Mouse (Mus musculus): ENCODE measurements at regions not wholly inside any gene's neighbourhood (a gene's known extent, or its start where the extent isn't known, plus 50 kb on each side); places are given as distances from the start of the nearest gene placed in this dataset.
A peak's percentile ranks its signal among the peaks of the same experiment; 100 is the strongest.

DNA sequence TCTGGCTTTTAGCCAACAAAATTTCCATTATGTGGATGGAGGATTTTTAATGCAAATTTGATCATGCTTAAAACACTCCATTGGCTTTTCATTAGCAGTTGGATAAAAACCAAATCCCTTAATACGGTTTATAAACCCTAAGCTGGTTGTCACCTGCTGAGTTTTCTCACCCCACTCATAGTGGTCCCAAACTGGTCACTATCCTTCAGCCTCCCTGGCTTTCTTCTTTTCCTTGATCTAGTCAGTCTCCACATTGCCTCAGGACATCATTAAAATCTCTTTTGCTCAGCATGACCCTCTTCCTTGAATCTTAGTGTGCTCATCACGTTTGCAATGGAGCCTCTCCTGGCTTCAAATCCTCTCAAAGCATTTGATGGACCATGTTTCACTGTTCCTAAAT lies 340.9 kb upstream of the Cntn3 start:
- TF ChIP-seq CTCF (IDR thresholded peaks at IDR 0.05; ENCODE audit: borderline replicate concordance, extremely low read depth, insufficient read depth, insufficient read length) (no peak), POLR2A (IDR thresholded peaks at IDR 0.05; ENCODE audit: borderline replicate concordance, extremely low read depth, insufficient read depth, insufficient read length, poor library complexity, severe bottlenecking) (no peak)
- peak; percentile 58 for DNase-seq (ENCODE audit: low read depth)

DNA sequence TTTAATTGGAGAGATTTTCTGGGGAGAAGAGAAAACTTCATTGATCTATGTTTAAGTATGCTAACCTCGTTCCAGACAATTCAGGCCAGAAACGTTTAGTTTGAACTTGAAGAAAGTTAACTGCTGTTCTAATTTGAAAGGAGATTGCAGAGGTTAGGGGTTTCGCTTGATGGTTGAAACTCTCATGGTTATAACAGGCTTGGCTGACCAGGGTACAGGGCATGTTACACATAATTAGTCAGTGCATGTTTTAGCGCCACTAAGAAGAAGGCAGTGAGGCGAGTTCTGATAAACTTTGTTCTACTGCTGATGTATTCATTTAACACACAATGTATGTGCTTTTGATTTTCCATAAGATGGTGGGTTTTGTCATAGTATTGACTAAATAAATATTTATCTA lies 331.1 kb upstream of the Cntn3 start:
- peak; percentile 64 for DNase-seq (ENCODE audit: low read depth)

DNA sequence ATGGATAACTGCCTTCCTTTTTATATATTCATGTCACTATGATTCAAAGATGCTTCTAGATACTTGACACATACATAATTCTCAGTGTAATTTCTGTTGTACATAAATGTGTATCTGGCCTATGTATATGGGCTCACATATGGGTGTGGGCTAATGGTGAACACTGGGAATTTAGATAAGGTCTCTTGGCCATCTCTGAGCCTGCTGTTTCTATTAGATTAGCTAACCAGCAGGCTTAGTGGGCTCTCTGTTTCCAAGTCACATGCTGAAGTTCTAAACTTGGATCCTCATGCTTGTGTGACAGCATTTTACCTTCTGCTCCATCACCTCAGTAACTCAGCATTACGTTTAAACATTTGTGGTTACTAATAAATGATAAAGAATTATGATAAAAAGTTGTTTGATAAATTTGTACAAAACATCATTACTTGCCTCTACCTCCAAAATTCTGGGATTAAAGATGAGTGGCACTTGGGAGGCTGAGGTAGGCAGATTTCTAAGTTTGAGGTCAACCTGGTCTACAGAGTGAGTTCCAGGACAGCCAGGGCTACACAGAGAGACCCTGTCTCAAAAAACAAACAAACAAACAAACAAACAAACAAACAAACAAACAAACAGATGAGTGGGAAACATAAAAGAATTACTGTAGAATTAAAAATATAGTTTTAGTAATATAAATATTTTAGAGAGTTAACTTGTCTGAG lies 327.7 kb upstream of the Cntn3 start:
- TF ChIP-seq POLR2A (IDR thresholded peaks at IDR 0.05; ENCODE audit: borderline replicate concordance, extremely low read depth, insufficient read depth, insufficient read length, poor library complexity, severe bottlenecking) (no peak), CTCF (IDR thresholded peaks at IDR 0.05; ENCODE audit: borderline replicate concordance, extremely low read depth, insufficient read depth, insufficient read length) (no peak)
- no peak for DNase-seq (ENCODE audit: low read depth)

More for the DNA sequence above, 331.1 kb upstream of the Cntn3 start:
- TF ChIP-seq POLR2A (IDR thresholded peaks at IDR 0.05; ENCODE audit: borderline replicate concordance, extremely low read depth, insufficient read depth, insufficient read length, poor library complexity, severe bottlenecking) (no peak), CTCF (IDR thresholded peaks at IDR 0.05; ENCODE audit: borderline replicate concordance, extremely low read depth, insufficient read depth, insufficient read length) (no peak)

DNA sequence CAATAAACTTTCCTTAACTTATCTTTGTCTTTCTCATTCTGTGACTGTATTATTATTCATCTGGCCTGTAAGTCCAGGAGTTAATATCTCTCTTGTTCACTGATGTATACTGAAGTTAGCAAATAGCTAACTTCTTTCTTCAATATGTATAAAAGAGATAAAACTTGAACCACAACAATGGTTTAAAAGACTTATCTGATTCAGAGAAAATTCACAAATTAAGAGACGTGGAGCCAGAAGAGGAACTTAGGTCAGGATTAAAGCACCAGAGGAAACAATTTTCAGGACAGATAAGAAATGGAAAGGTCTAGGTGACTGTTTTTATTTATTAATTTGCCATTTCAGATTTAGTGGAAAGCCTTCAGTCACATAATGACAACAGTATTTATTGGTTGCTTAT lies 295.5 kb upstream of the Cntn3 start:
- no peak for TF ChIP-seq CTCF (IDR thresholded peaks at IDR 0.05; ENCODE audit: borderline replicate concordance, extremely low read depth, insufficient read depth, insufficient read length)
- no peak for TF ChIP-seq POLR2A (IDR thresholded peaks at IDR 0.05; ENCODE audit: borderline replicate concordance, extremely low read depth, insufficient read depth, insufficient read length, poor library complexity, severe bottlenecking)
- no peak for DNase-seq (ENCODE audit: low read depth)

DNA sequence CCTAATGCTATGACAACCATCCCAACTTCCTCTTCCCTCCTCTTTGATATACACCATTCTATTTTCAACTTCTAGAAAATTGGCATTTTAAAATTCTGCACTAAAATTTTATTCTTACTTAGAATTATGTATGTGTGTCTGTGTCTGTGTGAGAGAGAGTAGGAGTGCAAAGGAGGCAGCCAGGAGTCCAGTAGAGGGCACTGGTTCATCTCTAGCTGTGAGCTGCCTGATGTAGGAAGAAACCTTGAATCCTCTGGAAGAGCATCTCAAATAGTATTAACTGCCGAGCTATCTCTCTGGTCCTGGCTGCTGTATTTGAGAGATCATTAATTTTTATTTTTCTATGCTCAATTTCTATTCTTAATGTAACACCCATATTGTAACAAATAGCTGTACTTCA lies 271.6 kb upstream of the Cntn3 start:
- TF ChIP-seq CTCF (IDR thresholded peaks at IDR 0.05; ENCODE audit: borderline replicate concordance, extremely low read depth, insufficient read depth, insufficient read length): peak; percentile 50; the same call in 1 of the 2 replicates
- no peak for TF ChIP-seq POLR2A (IDR thresholded peaks at IDR 0.05; ENCODE audit: borderline replicate concordance, extremely low read depth, insufficient read depth, insufficient read length, poor library complexity, severe bottlenecking)
- DNase-seq (ENCODE audit: low read depth): peak; percentile 51

DNA sequence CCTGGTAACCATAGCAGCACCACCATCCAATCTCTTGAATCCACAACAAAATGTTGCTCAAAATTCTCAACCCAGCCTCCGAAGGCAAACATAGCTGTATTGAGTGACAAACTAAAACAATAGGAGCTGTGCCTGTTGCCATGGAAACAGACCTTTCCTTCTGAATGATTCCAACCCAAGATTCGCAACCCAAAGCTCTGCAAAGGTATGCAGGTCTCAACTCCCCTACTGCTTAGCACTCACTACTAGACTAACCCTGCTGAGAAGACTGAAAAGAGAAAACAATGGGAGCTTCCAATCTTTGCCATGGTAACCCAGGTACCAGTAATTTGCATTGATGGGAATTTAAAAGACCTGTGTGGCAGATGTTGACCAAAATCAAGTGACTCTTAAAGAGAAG lies 260.2 kb upstream of the Cntn3 start:
- DNase-seq (ENCODE audit: low read depth): peak; percentile 70
- TF ChIP-seq CTCF (IDR thresholded peaks at IDR 0.05; ENCODE audit: borderline replicate concordance, extremely low read depth, insufficient read depth, insufficient read length) (no peak), POLR2A (IDR thresholded peaks at IDR 0.05; ENCODE audit: borderline replicate concordance, extremely low read depth, insufficient read depth, insufficient read length, poor library complexity, severe bottlenecking) (no peak)
